Mouse (Mus musculus) small intestine, adult 2 months (tissue): ENCODE data around the gene Mecom. TPM values are rescaled to one million over a fixed set of nuclear protein-coding genes. Genes with fewer than 3 reads are reported as not detected.

Source experiments
- H3K27ac ChIP-seq: fragments of 200-500 bp; 2 replicates; pipeline ENCODE4 v1.5.1; 2012; ENCODE audit warnings: low read depth, low read length, control low read depth, inconsistent platforms; ENCODE audit not compliant: insufficient read depth
- H3K27me3 ChIP-seq: fragments of 200-500 bp; 2 replicates; pipeline ENCODE4 v1.6.1; 2012; ENCODE audit warnings: mild to moderate bottlenecking, moderate library complexity, low read length, inconsistent platforms; ENCODE audit not compliant: control insufficient read depth, insufficient read depth
- H3K36me3 ChIP-seq: fragments of 200-500 bp; 2 replicates; pipeline ENCODE4 v1.6.1; 2012; ENCODE audit warnings: mild to moderate bottlenecking, low read length, control low read depth, inconsistent platforms; ENCODE audit not compliant: control insufficient read depth, insufficient read depth
- H3K4me1 ChIP-seq: fragments of 200-500 bp; 2 replicates; pipeline ENCODE4 v1.6.1; 2012; ENCODE audit warnings: low read length, inconsistent platforms, mixed read lengths; ENCODE audit not compliant: control insufficient read depth, insufficient read depth, insufficient read length
- H3K4me3 ChIP-seq: fragments of 200-500 bp; 2 replicates; pipeline ENCODE4 v1.5.1; 2012; ENCODE audit warnings: low read depth, mild to moderate bottlenecking, control low read depth, inconsistent platforms, low read length, moderate library complexity
- CTCF ChIP-seq: fragments of 200-500 bp; IDR thresholded peaks from 2 replicates; pipeline ENCODE4 v1.5.1; 2012; ENCODE audit warnings: low read depth, mild to moderate bottlenecking, control low read depth, inconsistent platforms, low read length, moderate library complexity, mixed read lengths; ENCODE audit not compliant: insufficient replicate concordance, insufficient read length; ENCODE audit errors: extremely low read depth
- POLR2A ChIP-seq: fragments of 200-500 bp; IDR thresholded peaks from 2 replicates; pipeline ENCODE4 v1.6.1; 2012; ENCODE audit warnings: low read depth, mild to moderate bottlenecking, control low read depth, inconsistent platforms, low read length, moderate library complexity
- WGBS: fragments of 180-500 bp; shearing (Covaris S2); methylation state at CpG from one replicate; pipeline ENCODE4 v1.1.7; 2018; 5-methylcytosine and 5-hydroxymethylcytosine counted together
- polyA plus RNA-seq: library from polyadenylated mRNA; depleted of rRNA; stranded (reverse); fragments of >200 nt; gene quantifications from 2 replicates; pipeline ENCODE4 v1.2.3, GENCODE M21; 2012

The Mecom gene
- polyA plus RNA-seq, 1 experiment, result 2.8 TPM

- no peaks in the 10 kb centered on the region for H3K36me3 ChIP-seq
- H3K27me3 ChIP-seq, result no peaks in the 10 kb centered on the region
- no peak overlapping the region; the same call in 1 of the 2 replicates for H3K27ac ChIP-seq
- H3K4me3 ChIP-seq, result no peak overlapping the region
- H3K4me1 ChIP-seq, result peaks cover 9% of the 10 kb centered on the region; the same call in 1 of the 2 replicates
- TF ChIP-seq POLR2A, result no peak
- no peak for TF ChIP-seq CTCF
- 35% methylated on average over 6 of the region's 6 CpGs for WGBS
Measured at GRCm38 (mm10) chr3:30135857-30136256, 412.0 kb downstream of the Mecom start.

GRCm38 (mm10) chr3:30135119-30135518, 412.7 kb downstream of the Mecom start:
- Histone ChIP-seq H3K36me3 (no peaks in the 10 kb centered on the region), H3K27ac (no peak overlapping the region), H3K4me1 (peaks cover 10% of the 10 kb centered on the region; the same call in 1 of the 2 replicates), H3K4me3 (no peak overlapping the region), H3K27me3 (no peaks in the 10 kb centered on the region)
- no peak for TF ChIP-seq POLR2A
- TF ChIP-seq CTCF, result no peak
- 37% methylated on average over 1 of the region's 1 CpGs for WGBS

- H3K4me3 ChIP-seq, result no peak overlapping the region
- peaks cover 10% of the 10 kb centered on the region; the same call in 1 of the 2 replicates for H3K4me1 ChIP-seq
- 77% methylated on average over 3 of the region's 3 CpGs for WGBS
- no peaks in the 10 kb centered on the region for H3K36me3 ChIP-seq
- no peak overlapping the region for H3K27ac ChIP-seq
- TF ChIP-seq CTCF (no peak), POLR2A (no peak)
- H3K27me3 ChIP-seq, result no peaks in the 10 kb centered on the region
Measured at GRCm38 (mm10) chr3:30132981-30133380, 414.8 kb downstream of the Mecom start.

- Histone ChIP-seq H3K36me3 (no peaks in the 10 kb centered on the region), H3K27me3 (no peaks in the 10 kb centered on the region), H3K4me3 (no peak overlapping the region), H3K4me1 (peaks cover 10% of the 10 kb centered on the region; the same call in 1 of the 2 replicates), H3K27ac (no peak overlapping the region)
- 26% methylated on average over 2 of the region's 2 CpGs for WGBS
- TF ChIP-seq CTCF (no peak), POLR2A (no peak)
Measured at GRCm38 (mm10) chr3:30132370-30132769, 415.4 kb downstream of the Mecom start.

GRCm38 (mm10) chr3:30130495-30130894, 417.3 kb downstream of the Mecom start:
- Histone ChIP-seq H3K4me1 (peaks cover 7% of the 10 kb centered on the region; the same call in 1 of the 2 replicates), H3K27me3 (no peaks in the 10 kb centered on the region), H3K4me3 (no peak overlapping the region), H3K36me3 (no peaks in the 10 kb centered on the region), H3K27ac (no peak overlapping the region)
- WGBS, result 32% methylated on average over 4 of the region's 4 CpGs
- TF ChIP-seq CTCF (no peak), POLR2A (no peak)

- Histone ChIP-seq H3K4me1 (peaks cover 3% of the 10 kb centered on the region; the same call in 1 of the 2 replicates), H3K4me3 (no peak overlapping the region), H3K27me3 (no peaks in the 10 kb centered on the region), H3K27ac (no peak overlapping the region), H3K36me3 (no peaks in the 10 kb centered on the region)
- WGBS, result 36% methylated on average over 3 of the region's 3 CpGs
- TF ChIP-seq POLR2A (no peak), CTCF (no peak)
Measured at GRCm38 (mm10) chr3:30122618-30123017, 425.2 kb downstream of the Mecom start.

- no peak for TF ChIP-seq CTCF
- no peak for TF ChIP-seq POLR2A
- H3K27me3 ChIP-seq, result no peaks in the 10 kb centered on the region
- 83% methylated on average over 8 of the region's 8 CpGs for WGBS
- H3K4me1 ChIP-seq, result peaks cover 3% of the 10 kb centered on the region; the same call in 1 of the 2 replicates
- H3K36me3 ChIP-seq, result no peaks in the 10 kb centered on the region
- H3K27ac ChIP-seq, result no peak overlapping the region
- no peak overlapping the region for H3K4me3 ChIP-seq
Measured at GRCm38 (mm10) chr3:30120790-30121512, 426.9 kb downstream of the Mecom start.
